14 mouse cellular contexts compared by ENCODE assay signal in the genomic region with DNA sequence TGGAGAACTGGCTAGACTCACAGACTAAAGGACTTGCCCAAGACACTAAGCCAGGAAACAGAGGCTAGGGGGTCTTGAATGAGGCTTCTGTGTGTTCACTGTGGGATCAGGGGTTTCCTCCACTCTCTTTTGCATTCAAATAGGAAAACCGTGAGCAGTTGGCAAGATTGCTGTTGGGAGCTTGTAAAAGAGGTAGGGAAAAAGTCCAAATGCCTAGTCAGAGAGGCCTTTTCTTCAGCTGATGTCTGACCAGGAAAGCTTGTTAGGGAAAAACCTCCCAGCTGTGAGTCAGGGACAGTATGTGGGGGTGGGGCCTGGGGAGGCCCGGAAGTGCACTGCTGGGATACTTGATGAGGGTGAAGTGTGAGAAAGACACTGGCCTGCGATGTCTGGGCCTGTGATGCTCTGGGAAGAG. TPM values are rescaled to one million over a fixed set of nuclear protein-coding genes. Genes with fewer than 3 reads are reported as not detected.
DNase-seq lines count a peak whose midpoint lies in the region; ATAC-seq lines count a peak whose summit lies in the region.
"Had no signal": no experiment of that assay in that cellular context is flagged by ENCODE, and none has a peak within 500 bp of the region (broad histone marks: within the 10 kb centered on the region; RNA-seq: fewer than 3 reads in every experiment).

No protein-coding gene starts in this region.

- 9% methylated on average over 3 of the region's 3 CpGs for WGBS in embryonic facial prominence, embryonic 10.5 days
- 10% methylated on average over 3 of the region's 3 CpGs for WGBS in limb, embryonic 13.5 days

- H3K36me3 ChIP-seq in embryonic facial prominence, embryonic 10.5 days (replicated peaks), result no peaks in the 10 kb centered on the region
- H3K36me3 ChIP-seq in limb, embryonic 13.5 days, result no peaks in the 10 kb centered on the region
- H3K36me3 ChIP-seq: liver, embryonic 12.5 days had no signal

- H3K9me3 ChIP-seq in embryonic facial prominence, embryonic 10.5 days, result no peaks in the 10 kb centered on the region
- H3K9me3 ChIP-seq in limb, embryonic 13.5 days, result no peaks in the 10 kb centered on the region
- H3K9me3 ChIP-seq: liver, embryonic 12.5 days had no signal

- no peak overlapping the region for H3K9ac ChIP-seq in limb, embryonic 13.5 days
- H3K9ac ChIP-seq: liver, embryonic 12.5 days had no signal

- H3K4me3 ChIP-seq in embryonic facial prominence, embryonic 10.5 days, result no peak overlapping the region
- no peak overlapping the region for H3K4me3 ChIP-seq in limb, embryonic 13.5 days
- H3K4me3 ChIP-seq: layer of hippocampus, adult 2 months; liver, embryonic 12.5 days had no signal

- ATAC-seq in limb, embryonic 13.5 days (ENCODE audit: low FRiP score, low read depth), result peak; percentile 51; the same call in 1 of the 2 replicates
- ATAC-seq in megakaryocyte-erythroid progenitor cell, adult 5-6 weeks (replicated peaks; ENCODE audit: low FRiP score, low TSS enrichment, poor library complexity, severe bottlenecking), result no peak
- ATAC-seq: liver, embryonic 12.5 days had no signal

- no peaks in the 10 kb centered on the region for H3K27me3 ChIP-seq in embryonic facial prominence, embryonic 10.5 days (replicated peaks; ENCODE audit: low read depth, poor library complexity, severe bottlenecking)
- 0 out of 2 replicates have a peak, but pooled peaks cover 4% of the 10 kb centered on the region for H3K27me3 ChIP-seq in limb, embryonic 13.5 days
- H3K27me3 ChIP-seq: liver, embryonic 12.5 days had no signal

- 0 out of 2 replicates have a peak overlapping the region, but pooled peaks have one; percentile 35 for H3K27ac ChIP-seq in embryonic facial prominence, embryonic 10.5 days (replicated peaks)
- peak overlapping the region; percentile 44; the same call in 1 of the 2 replicates for H3K27ac ChIP-seq in limb, embryonic 13.5 days
- H3K27ac ChIP-seq: layer of hippocampus, adult 2 months; liver, embryonic 12.5 days; macrophage had no signal

- H3K4me1 ChIP-seq in embryonic facial prominence, embryonic 10.5 days, result peaks cover 13% of the 10 kb centered on the region
- H3K4me1 ChIP-seq in limb, embryonic 13.5 days, result peaks cover 9% of the 10 kb centered on the region
- H3K4me1 ChIP-seq: liver, embryonic 12.5 days had no signal

- peak; percentile 35 to 42 for DNase-seq in right cerebral cortex, postnatal 10 days (ENCODE audit: low spot score in 2 of 2)
- DNase-seq in right cerebral cortex, adult 18-20 months, result no peak
- DNase-seq in embryonic facial prominence, embryonic 10.5 days (ENCODE audit: low spot score), result no peak
- DNase-seq in liver, result no peak
- DNase-seq in retina, postnatal 1 day, result no peak
- DNase-seq: cerebellum, postnatal 14 days; heart, postnatal 4 days; thymus, postnatal 14 days had no signal

- H3K4me2 ChIP-seq in limb, embryonic 13.5 days (replicated peaks), result no peak overlapping the region
- H3K4me2 ChIP-seq: liver, embryonic 12.5 days had no signal

RNA-seq across cellular contexts. Expression of a gene that starts 29.0 kb away (rescaled TPM):
- 4.7 and 6.3 TPM in 2 replicates for polyA plus RNA-seq in embryonic facial prominence, embryonic 10.5 days (2016; fragmentation: Nextera tagmentation; extraction: Ambion mirVana)
- 13.2 and 15.3 TPM in 2 replicates for polyA plus RNA-seq in limb, embryonic 13.5 days (2015; fragmentation: Nextera tagmentation; extraction: Ambion mirVana)
- total RNA-seq in megakaryocyte-erythroid progenitor cell, adult 5-6 weeks (2014; fragmentation: Nextera tagmentation), result not detected in 2 replicates
- total RNA-seq in megakaryocyte-erythroid progenitor cell, adult 5-6 weeks (2017), result not detected in 2 replicates
- total RNA-seq: gastrocnemius, adult 8-10 months had no signal
- polyA plus RNA-seq: macrophage had no signal

Comparison
In these comparisons a context has a peak if more than half of its experiments do, and no peak if none do; other contexts are left out.
1. DNase-seq: peak in right cerebral cortex, postnatal 10 days (2 of 2); none in right cerebral cortex, adult 18-20 months (single experiment), embryonic facial prominence, embryonic 10.5 days (single experiment), liver (single experiment) and retina, postnatal 1 day (single experiment).